Mouse (Mus musculus) cerebellum, adult 2 months (tissue): Measurements from ENCODE around the gene Lexm.

ENCODE experiments used
- CTCF ChIP-seq: fragments of 200-500 bp; IDR thresholded peaks from 2 replicates; pipeline ENCODE4 v1.5.1; 2011; ENCODE audit warnings: low read depth, mild to moderate bottlenecking, control low read depth, low read length, moderate library complexity, borderline replicate concordance; ENCODE audit not compliant: insufficient read depth
- POLR2A ChIP-seq: fragments of 200-500 bp; IDR thresholded peaks from 2 replicates; pipeline ENCODE4 v1.6.1; 2011; ENCODE audit warnings: low read length, control low read depth, borderline replicate concordance; ENCODE audit not compliant: insufficient read depth

DNA sequence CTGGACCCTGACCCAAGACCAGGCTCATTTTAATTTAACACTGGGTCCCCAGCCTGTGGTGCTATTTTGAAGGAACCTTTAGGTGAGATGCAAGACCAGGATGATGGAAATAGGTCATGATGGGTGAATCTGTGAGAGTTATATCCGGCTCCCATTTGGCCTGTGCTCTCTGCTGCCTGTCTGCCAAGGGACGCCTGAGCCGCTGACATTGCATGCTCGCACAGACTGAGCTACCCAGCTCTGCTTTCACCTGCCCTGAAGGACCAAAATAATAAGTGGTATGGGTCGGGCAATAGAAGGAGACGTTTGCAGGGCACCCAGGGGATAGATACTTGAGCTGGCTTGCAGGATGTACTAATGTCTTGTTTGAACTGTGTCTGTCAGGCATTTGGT is 27.2 kb upstream of the Lexm start:
- TF ChIP-seq CTCF (no peak), POLR2A (no peak)
